Mouse (Mus musculus) heart, postnatal 36 days (tissue): Measurements from ENCODE around the gene Kri1. TPM values are rescaled to one million over a fixed set of nuclear protein-coding genes. Genes with fewer than 3 reads are reported as not detected.
"Not testable (repeated sequence)": the region's sequence is repeated elsewhere in the genome, so short reads cannot be mapped to it uniquely, and the experiment has no call there.

Source experiments
- DNase-seq, 2 experiments: peaks; one replicate each; pipeline ENCODE4 v3.0.0; 2021 to 2022
- intact Hi-C: fragments of 180-260 bp; cut with DNase I; formaldehyde crosslinking; loops from one replicate; pipeline ENCODE4 v1.15.1; 2025
- total RNA-seq, 2 experiments: library from RNA; stranded (reverse); gene quantifications; 2 replicates each; pipeline ENCODE4 v1.2.3; 2021

Gene Kri1
- total RNA-seq, 2 experiments from 2014 or later = 16.5 to 18.0 TPM

DNA sequence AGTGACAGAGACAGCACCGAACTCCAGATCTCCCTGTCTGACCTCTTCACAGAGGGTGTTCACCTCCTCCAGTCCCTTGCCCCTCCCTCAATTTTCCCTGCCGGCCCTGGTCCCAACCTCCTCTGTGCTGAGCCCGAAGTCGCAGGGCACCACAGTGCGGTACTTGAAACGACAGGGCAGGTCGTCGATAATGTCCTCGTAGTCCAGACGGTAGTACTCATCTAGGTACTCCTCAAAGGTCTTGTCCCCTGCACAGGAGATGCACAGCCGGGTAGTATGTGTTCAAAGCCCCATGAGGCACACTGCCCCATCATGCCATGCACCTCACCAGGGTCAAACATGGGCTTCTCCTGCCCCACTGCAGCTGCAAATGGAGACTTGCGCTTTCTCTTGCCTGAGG, 12.0 kb downstream of the Kri1 start:
- DNase-seq = no peak
- intact Hi-C loops = no loop called here

GRCm38 (mm10) chr9:21275013-21275710, 12.6 kb downstream of the Kri1 start:
- no peak for DNase-seq
- intact Hi-C loops = no loop called here

- intact Hi-C loops = no loop called here
- no peak for DNase-seq
Observed at GRCm38 (mm10) chr9:21274336-21274735, 13.4 kb downstream of the Kri1 start.

DNA sequence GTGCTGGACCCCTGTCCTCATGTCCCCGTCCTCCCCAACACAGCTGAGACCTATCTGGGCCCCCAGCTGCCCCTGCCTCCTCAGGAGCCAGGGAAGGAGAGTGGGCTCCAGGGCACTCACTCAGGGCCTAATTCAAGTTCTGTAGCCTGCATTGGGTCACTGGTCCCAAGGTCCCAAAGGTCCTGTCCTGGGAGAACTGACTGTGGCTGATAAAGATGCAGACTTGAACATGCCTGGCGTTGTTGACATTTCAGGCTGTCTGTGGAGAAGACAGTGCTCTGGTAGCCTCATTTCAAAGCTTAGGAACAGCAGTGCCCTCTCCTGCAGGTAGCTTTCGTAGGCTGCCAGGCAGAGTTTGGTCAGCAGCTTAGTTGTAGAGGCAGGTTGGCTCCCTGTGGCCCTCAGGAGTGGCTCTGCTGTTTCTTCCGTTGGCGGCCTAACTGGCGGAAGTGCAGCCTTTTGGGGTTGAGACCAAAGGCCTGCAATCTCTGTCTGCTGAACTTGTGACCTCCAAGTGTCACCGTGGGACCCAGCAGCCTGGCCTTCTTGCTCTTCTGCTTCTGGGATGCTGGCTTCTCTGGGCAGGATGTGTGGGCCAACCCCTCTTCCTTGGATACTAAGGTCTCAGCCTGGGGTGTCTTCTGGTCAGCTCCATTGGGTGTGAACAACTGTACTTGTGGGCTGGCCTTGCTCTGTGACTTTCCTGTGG, 14.1 kb downstream of the Kri1 start:
- intact Hi-C loops = no loop called here
- no peak for DNase-seq

GRCm38 (mm10) chr9:21273094-21273493, 14.7 kb downstream of the Kri1 start:
- intact Hi-C loops = no loop called here
- no peak for DNase-seq

DNA sequence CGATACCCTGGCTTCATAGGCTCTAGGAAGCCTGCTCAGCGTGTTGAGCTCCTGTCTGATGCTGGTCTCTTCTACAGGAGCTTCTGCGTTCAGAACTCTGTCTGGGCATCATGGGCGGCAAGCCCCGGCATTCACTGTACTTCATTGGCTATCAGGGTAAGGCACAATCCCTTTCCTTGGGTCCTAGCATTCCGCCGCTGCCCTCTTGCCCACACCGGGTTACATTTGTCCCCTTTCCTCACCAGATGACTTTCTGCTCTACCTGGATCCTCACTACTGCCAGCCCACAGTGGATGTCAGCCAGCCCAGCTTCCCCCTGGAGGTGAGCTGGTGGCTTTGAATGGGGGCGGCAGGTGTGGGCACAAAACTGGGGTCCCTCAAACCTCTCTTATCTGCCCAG, 15.4 kb downstream of the Kri1 start:
- DNase-seq = no peak

GRCm38 (mm10) chr9:21269590-21269989, 18.2 kb downstream of the Kri1 start:
- DNase-seq, intact Hi-C loops: not testable (repeated sequence)

More for the DNA sequence above, 15.4 kb downstream of the Kri1 start:
- intact Hi-C loops = no loop called here

- intact Hi-C loops = no loop called here
- DNase-seq = no peak
Observed at GRCm38 (mm10) chr9:21268305-21268704, 19.5 kb downstream of the Kri1 start.

- intact Hi-C loops = loop anchor here (1.0 kb wide), 1 partner anchor 20 kb away; the partner anchor contains the start of gene Kri1
- DNase-seq = no peak
Observed at GRCm38 (mm10) chr9:21266889-21267288, 20.9 kb downstream of the Kri1 start.

- no peak for DNase-seq
- intact Hi-C loops = loop anchor here (1.0 to 2.0 kb wide), 2 partner anchors 22 to 27 kb away; partner anchors contain the start of genes Keap1 and Kri1
Observed at GRCm38 (mm10) chr9:21265611-21266010, 22.2 kb downstream of the Kri1 start.

DNA sequence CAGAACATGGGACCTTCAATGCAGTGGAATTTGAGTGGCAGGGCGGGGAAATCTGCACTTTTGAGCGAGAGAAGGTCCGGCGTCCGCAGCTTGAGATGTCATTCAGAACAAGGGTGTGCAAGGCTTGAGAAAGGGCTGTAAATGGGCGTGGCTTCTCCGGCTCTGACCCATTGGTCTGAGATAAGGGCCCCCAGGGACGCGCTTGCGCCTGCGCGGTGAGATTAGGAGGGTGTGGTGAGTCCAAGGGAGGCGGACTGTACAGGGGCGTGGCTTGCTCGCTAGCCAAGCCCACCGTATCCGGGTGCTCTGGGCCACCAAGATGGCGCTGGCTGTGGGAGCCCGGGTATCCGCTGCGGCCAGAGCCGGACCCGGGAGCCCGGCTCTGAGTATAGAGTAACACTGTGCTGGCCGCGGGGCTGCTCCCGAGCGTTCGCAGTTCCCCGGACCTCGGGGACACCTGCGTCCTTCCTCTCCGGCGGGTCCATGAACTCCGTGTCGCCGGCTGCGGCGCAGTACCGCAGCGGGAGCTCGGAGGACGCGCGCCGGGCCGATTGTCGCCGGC, 22.7 kb downstream of the Kri1 start, which contains the start of gene Atg4d:
TSS of gene Atg4d (plus strand) at position 294 of the 562 bp plus-strand sequence.
- intact Hi-C loops = loop anchor here (2.0 kb wide), 1 partner anchor 26 kb away; the partner anchor contains the start of gene Keap1
- DNase-seq = peak; percentile 98

DNA sequence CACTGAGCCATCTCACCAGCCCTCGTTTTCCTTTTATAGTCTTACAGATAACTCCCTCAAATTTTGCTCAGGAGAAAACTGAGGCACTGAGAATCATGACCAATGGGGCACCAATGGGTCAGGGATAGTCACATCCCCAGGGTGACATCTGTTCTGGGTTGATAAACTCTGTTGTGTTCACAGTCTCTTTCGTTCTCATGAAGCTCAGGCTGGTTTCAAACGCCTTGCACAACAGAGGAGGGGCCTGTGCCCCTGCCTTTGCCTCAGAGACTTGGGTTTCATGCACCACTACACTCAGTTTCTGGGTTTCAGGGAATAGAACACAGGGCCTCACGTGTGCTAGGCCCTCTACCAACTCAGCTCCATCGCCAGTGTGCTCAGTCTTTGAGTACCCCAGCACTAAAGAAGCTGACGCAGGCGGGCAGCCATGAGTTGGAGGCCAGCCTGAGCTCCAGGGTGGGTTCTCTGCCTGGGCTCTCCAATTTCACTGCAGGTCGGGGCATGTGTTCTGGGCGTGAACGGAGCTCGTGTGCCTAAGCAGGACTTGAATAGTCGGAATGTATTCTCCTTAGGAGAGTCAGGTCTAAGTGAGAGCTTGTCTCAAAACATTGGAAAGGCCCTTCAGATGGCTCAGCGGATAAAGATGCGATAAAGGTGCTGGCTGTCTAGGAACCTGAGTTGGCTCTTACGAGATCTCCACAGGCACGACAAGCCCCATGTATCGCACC, 23.3 kb downstream of the Kri1 start:
- DNase-seq = no peak
- intact Hi-C loops = loop anchor here (2.0 kb wide), 1 partner anchor 26 kb away; the partner anchor contains the start of gene Keap1

DNA sequence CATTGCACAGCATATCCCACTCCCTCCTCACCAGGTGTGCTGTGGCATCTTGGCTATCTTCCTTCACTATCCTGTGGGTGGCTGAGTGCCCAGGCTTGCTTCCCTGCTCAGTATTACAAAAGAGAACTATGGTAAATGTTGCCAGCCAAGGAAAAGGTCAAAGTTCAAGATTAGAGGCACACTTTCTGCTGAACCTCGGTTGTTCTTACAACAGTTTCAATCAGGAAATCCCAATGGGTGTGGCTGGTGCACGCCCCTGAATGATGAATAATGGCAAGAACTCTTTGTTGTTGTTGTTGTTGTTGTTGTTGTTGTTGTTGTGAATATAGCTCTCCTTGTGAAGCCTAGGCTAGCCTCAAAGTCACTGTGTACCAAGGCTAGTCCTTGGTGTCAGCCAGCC, 25.9 kb downstream of the Kri1 start:
- intact Hi-C loops = no loop called here
- DNase-seq = no peak

DNA sequence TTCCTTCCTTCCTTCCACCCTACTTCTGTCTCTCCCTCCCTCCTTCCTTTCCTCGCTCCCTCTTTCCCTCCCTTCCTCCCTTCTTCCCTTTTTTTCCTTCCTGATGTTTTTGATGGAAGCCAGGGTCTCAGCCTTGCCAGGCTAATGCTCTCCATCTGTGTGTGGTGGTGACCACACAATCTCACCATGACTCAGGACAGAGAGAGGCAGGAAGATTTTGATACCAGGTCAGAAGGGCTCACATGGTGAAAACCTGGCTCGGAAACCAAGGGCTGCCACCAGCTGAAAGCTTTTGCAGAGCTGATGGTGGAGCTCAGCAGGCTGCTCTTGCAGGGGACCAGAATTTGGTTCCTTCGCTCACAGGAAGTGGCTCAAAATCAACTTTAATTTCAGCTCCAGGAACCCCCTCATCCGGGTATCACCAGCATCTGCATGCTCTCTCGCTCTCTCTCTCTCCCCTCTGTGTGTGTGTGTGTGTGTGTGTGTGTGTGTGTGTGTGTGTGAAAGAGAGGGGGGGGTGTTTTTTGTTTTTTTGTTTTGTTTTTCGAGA, 27.2 kb downstream of the Kri1 start:
- no peak for DNase-seq
- intact Hi-C loops = no loop called here

- intact Hi-C loops, DNase-seq: not testable (repeated sequence)
Observed at GRCm38 (mm10) chr9:21256349-21256748, 31.4 kb downstream of the Kri1 start.

DNA sequence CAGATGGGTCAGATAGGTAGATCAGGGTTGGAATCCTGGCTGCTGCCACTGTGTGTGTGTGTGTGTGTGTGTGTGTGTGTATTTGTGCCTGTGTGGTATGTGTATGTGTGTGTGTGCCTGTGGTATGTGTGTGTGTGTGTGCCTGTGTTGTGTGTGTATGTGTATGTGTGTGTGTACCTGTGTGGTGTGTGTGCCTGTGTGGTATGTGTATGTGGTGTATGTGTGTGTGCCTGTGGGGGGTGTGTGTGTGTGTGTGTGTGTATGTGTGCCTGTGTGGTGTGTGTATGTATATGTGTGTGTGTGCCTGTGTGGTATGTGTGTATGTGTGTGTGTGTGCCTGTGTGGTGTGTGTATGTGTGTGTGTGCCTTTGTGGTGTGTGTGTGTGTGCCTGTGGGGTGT, 33.1 kb downstream of the Kri1 start:
- intact Hi-C loops = no loop called here

GRCm38 (mm10) chr9:21251116-21251735, 36.5 kb downstream of the Kri1 start:
- intact Hi-C loops = no loop called here
- no peak for DNase-seq

More for the DNA sequence above, 33.1 kb downstream of the Kri1 start:
- no peak for DNase-seq

GRCm38 (mm10) chr9:21250509-21250908, 37.3 kb downstream of the Kri1 start:
- no peak for DNase-seq
- intact Hi-C loops = no loop called here

GRCm38 (mm10) chr9:21249629-21250508, 37.9 kb downstream of the Kri1 start:
- intact Hi-C loops = no loop called here

More at GRCm38 (mm10) chr9:21249629-21250508, 37.9 kb downstream of the Kri1 start:
- no peak for DNase-seq
